Mouse (Mus musculus): ENCODE data around the gene Gm10197.

Gene Gm10197

DNA sequence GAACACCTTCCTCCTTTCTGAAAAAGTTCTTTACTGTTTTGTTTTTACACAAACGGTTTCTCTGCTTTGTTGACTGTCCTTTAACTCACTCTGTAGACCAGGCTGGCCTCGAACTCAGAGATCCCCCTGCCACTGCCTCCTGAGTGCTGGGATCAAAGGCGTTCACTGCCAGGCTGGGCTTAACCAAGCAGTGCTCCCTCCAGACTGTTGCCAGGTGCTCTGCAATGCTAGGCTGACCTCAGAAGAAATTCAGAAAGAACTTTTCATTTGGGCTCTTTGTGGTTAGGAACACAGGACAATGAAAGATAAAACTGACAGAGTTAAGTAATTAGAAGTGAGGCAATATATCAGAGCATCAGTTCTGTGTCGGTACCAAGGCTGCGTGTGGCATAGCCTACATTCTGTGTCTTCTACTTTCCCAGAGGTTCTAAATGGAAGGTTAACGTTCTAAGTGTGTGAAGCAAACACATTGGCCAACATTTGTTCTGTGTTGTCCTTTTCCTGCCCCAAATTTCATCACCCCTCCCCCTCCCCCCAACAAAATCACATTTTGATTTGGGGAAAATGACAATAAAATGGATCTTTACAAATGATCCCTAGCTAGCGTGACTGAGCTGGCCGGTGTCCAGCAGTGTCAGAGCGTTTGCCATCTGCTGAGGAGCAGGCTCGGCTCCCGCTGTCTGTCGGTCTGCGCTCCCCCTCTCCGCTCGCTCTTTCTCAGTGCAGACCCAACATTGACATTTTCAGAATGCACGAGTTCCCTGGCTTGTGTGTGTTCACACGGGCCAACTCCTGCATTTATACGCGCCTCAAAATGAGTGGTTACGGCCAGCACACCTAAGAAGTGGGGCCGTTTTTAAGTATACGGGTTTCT is 12.2 kb downstream of the Gm10197 start:
- DNase-seq (ENCODE audit: low spot score), result no peak

DNA sequence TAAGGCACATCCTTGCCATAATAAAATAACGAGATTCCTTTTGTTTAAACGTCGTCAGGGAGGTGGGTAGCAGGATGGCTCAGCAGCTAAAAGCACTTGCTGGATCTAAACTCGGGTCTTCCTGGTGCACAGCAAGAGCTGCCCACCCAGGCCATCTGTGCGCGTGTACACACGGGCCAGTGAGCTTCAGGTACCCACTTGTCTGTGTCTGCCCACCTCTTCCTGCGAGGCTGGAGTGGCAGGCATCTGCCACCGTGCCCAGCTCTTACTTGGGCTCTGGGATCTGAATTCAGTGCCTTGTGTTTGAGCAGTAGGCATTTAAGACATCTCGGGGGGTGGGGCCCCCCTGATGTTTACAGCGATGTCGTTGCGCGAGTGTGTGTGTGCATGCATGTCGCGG is 16.5 kb downstream of the Gm10197 start:
- DNase-seq (ENCODE audit: low spot score), result no peak

DNA sequence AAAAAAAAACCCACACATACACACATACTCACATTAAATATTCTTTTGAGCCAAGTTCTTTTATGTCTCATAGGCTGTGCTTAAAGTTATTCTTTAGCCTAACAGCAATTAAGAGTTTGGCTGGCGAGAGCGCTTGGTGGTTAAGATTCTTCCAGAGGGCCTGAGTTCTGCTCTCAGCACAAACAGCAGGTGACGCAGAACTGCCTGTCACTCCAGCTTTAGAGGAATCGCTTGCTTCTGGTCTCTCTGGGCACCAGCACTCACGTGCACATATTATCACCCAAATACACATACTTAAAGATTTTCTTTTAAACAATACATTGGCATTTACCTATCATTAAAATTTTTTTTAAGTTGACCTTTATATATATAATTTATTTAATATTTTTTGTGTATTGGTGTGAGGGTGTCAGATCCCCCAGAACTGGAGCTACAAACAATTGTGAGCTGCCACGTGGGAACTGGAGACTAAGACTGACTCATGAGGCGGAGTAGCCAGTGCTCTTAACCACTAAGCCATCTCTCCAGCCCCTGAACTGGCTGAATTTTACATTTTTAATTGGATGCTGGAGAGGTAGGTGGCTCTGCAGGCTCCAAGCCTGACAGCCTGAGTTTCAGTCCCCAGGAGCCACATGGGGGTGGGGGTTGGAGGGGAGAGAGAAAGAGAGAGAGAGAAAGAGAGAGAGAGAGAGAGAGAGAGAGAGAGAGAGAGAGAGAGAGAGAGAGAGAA is 17.1 kb downstream of the Gm10197 start:
- DNase-seq (ENCODE audit: low spot score), result no peak

DNA sequence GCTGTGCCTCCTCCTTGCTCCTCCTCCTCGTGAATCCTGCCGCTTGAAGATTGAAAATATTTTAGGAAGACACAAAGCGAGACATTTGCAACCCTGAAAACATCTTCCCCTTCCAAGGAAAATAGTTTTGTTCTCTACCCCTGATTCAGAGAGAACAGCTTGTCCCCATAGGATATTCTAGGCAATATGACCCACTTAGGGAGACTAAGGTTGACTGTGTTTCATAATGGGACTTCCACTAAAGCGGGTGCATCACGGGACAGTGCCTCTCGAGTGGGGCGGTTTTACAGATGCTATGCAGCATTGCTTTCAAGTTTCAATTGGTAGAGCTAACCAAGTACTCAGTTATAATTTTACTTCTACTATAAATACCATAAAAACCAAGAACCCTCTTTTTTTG is 17.7 kb downstream of the Gm10197 start:
- DNase-seq (ENCODE audit: low spot score), result no peak

DNA sequence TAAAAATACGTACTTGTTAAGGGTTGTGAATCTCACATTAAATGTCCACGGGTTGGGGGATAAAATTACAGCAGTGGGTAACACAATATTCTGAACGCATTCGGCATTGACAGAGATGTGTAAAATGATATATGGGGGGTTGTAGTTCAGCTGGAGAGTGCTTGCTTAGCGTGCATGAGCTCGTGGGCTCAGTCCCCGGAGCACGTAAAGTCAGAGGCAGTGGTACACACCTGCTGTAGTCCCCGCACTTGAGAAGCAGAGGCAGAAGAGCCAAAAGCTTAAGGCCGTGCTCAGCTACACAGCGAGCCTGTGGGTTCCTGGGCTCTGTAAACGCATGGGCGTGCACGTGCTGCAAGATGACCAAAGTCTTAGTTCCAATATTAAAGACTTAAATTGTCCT is 25.8 kb downstream of the Gm10197 start:
- DNase-seq (ENCODE audit: low spot score), result no peak

DNA sequence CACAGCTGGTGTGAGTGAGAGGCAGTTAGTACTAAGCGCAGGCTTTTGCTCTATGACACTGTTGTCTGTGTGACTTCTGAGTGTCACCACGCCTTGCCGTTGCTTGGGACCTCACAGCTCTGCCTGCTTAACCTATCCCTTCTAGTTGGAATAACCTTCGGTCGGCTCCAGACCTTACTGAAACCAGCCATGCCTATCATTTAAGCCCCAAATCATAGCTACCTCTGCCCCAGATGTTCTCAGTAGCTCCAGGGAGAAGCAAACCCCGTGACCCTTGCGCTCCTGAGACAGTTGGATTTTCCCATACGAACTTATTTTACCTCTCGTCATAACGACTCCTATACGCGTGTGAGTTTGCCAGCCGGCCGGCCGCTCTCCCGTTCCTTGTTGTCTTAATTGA is 27.5 kb downstream of the Gm10197 start:
- no peak for DNase-seq (ENCODE audit: low spot score)

DNA sequence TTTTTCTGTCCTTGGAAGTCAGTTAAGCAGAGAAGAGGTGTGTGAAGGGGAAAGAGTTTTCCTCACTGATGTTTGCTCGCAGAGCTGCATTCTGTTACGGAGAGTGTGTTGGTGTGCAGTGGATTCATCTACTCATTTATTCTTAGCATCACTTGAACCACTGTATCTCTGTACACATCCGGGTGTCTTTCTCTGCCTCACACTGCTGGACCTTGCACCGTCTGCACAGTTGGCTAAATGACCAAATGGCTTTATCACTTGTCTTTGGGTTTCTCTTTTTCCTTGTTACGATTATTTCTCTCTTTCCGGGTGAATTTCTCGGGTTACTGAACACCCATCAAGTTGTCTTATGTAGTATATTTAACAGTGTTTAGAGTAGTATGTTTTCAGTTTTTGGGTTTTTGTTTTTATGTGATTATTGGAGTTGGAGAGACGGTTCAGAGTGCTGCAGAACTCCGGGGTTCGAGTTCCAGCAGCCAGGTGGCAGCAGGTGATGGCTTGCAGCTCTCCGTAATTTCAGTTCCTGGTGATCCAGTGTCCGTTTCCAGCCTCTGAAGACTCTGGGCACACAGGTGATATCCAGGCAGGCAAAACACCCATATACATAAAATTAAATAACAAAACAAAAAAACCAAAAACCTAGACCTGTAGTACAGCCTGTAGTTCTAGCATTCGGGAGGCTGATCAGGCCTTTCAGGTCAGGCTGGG is 28.2 kb downstream of the Gm10197 start:
- DNase-seq (ENCODE audit: low spot score), result no peak

DNA sequence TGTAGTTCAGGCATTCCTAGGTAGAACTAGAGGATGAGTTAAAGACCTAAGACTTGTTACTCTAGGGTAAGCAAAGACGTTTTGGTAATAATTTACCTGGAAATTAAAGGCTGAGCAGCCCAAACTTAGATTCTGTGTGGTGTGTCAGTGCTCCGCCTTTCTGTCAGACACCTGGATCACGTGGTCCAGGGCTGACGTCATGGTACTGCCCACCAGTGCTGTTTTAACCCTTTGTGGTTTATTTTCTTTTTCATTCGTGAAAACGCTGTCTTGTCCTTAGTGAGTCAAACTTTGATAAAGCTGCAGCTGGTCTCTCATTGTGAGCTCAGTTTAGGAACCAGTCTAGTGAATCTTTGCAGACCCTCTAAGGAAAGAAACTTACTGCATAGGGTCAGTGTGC is 31.1 kb downstream of the Gm10197 start:
- DNase-seq (ENCODE audit: low spot score), result no peak

DNA sequence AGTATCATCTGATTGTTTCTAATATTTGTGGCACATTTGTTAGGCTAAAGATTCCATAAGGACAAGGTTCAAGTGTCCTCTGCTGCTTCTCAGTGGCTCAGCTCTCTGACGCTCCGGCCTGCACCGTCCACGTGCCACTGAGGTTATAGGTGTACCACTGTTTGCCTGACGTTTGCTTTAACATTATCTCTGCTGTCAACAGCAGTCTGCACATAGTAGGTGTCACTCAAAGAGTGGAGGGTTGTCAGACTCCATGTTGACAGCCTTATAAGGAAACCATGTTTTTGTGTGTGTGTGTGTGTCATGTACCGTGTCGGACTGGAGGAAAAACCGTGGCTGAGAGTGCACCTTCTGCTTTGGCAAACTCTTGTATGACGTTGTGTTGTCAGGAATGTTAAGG is 36.3 kb downstream of the Gm10197 start:
- DNase-seq (ENCODE audit: low spot score), result no peak

DNA sequence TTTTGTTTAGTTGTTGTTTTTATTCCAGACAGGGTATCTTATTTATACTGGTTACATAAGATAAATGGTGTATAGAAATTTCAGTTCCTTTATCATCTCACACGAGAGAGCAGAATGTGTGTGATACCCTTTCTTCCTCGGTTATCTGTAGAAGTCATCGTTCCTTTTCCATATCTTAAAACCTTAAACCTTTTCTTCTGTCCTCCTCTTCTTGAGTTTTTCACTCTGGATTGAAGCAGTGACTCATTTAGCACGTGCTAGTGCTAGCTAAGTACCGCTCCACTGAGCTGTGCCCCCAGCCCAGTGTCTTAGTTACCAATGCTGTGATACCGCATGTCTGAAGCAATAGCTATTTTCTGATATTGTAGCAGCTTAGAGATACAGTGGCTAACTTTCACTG is 37.8 kb downstream of the Gm10197 start:
- no peak for DNase-seq (ENCODE audit: low spot score)

DNA sequence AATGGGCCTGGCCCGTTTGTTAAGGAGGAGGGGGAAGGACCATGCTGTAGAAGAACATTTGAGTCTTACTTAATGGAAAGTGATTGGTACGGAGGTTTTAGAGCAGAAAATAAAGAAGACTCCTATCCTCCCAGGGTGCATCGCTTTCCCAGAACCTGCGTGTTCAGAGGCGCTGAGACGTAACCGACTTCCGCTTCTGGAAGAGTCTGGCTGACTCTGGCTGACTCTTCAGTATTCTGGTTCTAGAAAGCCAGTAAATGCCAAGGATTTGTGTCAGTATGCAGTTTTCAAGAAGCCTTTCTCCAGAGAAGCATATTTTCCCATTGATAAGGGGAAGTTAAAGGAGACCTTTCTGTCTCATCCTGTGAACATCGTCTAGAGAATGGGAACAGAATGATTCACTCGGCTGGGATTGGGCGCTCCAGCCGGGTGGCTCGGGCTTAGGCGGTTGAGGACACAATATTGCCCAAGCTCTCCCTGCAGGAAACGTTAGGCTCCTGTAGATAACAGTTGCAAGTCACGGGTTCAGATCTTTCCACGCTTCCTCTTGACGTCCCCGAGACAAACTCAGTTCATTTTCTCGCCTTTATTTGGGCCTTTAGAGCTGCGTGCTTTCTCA is 39.6 kb downstream of the Gm10197 start:
- DNase-seq (ENCODE audit: low spot score), result no peak

DNA sequence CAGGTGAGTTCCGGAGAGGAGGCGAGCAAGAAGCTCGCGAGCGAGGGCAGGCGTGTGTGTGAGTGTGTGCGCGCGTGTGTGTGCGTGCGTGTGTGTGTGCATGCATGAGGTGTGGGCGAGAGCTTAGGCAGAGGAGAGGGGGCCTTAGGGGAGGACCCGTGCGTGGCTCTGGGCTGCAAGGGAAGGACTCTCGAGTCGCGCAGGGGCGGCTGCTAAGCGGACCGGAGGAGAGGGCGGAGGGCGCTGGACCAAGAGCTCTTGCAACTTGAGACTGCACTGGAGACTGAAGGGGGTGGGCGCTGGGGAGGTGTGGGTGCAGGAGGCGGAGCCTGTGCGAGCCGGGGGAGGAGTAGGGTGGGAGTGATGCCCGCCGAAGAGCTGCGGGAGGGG is 41.6 kb downstream of the Gm10197 start:
- DNase-seq (ENCODE audit: low spot score), result no peak

DNA sequence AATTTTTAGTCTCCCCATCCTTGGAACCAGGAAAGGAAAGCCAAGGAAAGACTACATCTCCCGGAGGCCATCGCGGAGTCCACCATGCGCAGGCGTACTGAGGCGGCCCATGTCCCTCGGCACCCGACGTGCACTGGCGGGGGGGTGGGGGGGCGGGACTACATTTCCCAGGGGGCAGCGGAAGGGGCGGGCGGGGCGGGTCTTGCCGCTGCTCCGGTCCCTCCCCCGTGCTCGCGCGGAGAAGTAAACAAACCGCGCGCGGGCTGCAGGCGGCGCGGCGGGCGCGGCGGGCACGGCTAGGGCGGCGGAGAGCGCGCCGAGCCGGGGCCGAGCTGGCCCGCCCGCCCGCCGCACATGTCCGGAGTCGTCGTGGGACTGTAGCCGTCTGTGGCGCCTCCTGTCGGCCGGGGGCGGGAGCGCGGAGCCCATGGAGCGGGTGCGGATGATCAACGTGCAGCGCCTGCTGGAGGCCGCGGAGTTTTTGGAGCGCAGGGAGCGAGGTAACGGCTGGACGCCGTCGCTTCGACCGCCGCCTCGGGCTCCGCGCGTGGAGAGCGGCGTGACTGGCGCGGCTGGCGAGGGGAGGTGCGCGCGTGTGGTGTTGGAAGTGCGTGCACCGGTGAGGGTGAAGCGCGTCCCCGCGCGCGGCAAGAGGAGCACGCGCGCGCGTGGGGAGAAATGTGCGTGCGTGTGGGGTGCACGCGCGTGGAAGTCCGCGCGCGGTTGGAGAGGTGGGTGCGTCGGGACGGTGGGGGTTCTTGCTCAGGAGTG is 42.2 kb downstream of the Gm10197 start:
- peak; percentile 76 for DNase-seq (ENCODE audit: low spot score)

DNA sequence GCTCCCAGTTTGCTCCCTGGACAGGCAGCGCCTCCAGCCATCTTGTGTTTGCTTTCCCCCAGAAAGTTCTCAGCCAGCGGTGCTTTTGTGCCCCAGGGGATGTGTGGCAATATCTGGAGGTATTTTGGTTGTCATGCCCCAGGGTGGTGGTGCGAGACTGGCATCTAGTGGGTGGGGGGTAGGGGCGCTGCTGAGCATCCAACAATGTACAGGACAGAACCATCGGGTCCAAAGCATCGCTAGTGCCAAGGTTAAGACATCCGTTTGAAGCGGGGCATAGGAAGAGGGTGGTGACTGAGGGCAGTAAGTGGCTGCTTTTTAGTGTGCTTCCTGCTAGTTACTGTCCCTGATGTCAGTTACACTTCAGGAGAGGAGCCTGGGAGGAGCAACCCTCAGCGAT is 43.5 kb downstream of the Gm10197 start:
- no peak for DNase-seq (ENCODE audit: low spot score)

DNA sequence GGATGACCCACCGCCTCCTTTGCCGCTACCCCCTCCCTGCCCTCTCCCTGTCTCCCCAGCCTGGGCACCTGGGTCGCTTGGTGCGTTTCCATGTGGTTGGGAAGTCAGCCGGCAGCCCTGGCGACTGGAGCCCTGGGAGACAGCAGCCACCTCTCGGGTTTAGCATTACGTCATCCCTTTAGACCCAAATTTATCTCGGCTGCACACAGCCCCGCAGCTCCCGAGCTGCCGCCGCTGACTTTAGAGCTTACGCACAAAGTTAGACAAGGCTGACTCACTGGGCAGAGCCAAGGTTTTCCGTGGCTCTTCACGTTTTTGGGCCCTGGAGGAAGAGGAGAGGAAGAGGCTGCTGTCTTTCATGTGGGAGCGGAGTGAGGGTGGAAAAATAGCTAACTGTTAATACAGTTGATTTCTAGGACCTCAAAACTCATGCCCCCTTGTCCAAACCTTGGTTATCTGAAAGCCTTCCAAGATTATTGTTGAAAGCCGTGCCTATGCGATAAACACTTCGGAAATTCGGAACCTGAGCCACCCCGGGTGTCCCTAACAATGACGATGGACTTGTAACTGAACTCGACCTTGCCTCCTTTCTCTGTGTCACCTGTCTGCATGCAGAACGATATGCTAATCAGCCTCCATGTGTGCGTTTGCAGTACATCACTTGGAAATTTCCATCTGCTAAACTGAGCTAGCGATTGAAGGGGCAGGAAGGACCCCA is 45.8 kb downstream of the Gm10197 start:
- DNase-seq (ENCODE audit: low spot score), result no peak

DNA sequence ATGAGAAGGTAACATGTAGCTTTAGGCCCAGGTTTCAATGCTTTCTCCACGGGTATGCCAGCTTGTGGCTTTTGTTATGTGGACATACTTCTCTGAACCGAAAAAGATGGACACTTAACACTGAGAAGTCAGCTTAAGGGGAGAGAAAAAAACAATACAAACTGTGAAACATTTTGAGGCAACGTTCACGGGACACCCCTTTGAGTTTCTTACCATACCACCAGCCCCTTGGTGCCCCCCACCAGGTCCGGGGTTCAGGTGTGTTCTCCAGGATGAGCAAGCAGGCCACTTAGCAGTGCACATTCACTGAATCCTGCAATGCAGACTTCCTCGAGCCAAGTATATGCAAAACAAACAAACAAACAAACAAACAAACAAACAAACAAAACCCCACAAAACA is 46.7 kb downstream of the Gm10197 start:
- DNase-seq (ENCODE audit: low spot score), result no peak

DNA sequence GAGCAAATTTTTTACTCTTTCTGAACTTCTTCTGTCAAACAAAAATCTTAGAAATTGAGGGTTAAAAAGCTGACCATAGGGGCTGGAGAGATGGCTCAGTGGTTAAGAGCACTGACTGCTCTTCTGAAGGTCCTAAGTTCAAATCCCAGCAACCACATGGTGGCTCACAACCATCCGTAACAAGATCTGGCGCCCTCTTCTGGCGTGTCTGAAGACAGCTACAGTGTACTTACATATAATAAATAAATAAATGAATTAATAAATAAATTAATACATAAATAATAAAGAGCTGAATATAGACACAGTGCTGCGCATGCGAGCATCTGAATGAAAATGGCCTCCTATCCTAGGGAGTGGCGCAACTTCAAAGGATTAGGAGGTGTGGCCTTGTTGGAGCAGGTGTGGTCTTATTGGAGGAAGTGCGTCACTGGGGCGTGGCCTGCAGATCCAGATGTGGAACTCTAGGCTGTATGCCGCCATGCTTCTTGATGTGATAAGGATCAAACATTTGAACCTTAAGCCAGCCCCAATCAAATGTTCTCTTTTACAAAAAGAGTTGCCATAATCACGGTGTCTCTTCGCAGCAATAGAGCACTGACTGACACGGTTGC is 49.0 kb downstream of the Gm10197 start:
- DNase-seq (ENCODE audit: low spot score), result no peak
